ENCODE assay signal across 9 mouse cellular contexts in genomic region chr11:80478694-80479412, GRCm38 (mm10). TPM values are rescaled to one million over a fixed set of nuclear protein-coding genes. Genes with fewer than 3 reads are reported as not detected.
DNase-seq lines count a peak whose midpoint lies in the region; ATAC-seq lines count a peak whose summit lies in the region.
"Had no signal": no experiment of that assay in that cellular context is flagged by ENCODE, and none has a peak within 500 bp of the region (broad histone marks: within the 10 kb centered on the region; RNA-seq: fewer than 3 reads in every experiment).

No protein-coding gene starts in this region.

- peaks cover 4% of the 10 kb centered on the region; the same call in 1 of the 2 replicates for H3K27me3 ChIP-seq in lung, embryonic 16.5 days (ENCODE audit: control insufficient read depth, insufficient read depth, low read depth, low read length)
- H3K27me3 ChIP-seq in forebrain, embryonic 10.5 days (ENCODE audit: poor library complexity, severe bottlenecking) = peaks cover 78% of the 10 kb centered on the region
- peaks cover 21% of the 10 kb centered on the region; the same call in 1 of the 2 replicates for H3K27me3 ChIP-seq in limb, embryonic 10.5 days (ENCODE audit: low read depth, poor library complexity, severe bottlenecking)
- H3K27me3 ChIP-seq in neural tube, embryonic 13.5 days = peaks cover 13% of the 10 kb centered on the region

- H3K4me3 ChIP-seq in lung, embryonic 16.5 days (ENCODE audit: low read length) = no peak overlapping the region
- peak overlapping the region; percentile 73 for H3K4me3 ChIP-seq in forebrain, embryonic 10.5 days
- peak overlapping the region; percentile 20; the same call in 1 of the 2 replicates for H3K4me3 ChIP-seq in limb, embryonic 10.5 days
- peak overlapping the region; percentile 84 for H3K4me3 ChIP-seq in neural tube, embryonic 13.5 days

- WGBS in lung, embryonic 16.5 days = 80% methylated on average over 14 of the region's 14 CpGs
- WGBS in forebrain, embryonic 10.5 days = 52% methylated on average over 14 of the region's 14 CpGs
- WGBS in limb, embryonic 10.5 days = 77% methylated on average over 14 of the region's 14 CpGs
- WGBS in neural tube, embryonic 13.5 days = 29% methylated on average over 14 of the region's 14 CpGs

- H3K9ac ChIP-seq in lung, embryonic 16.5 days (ENCODE audit: low read length) = no peak overlapping the region
- peak overlapping the region; percentile 98 for H3K9ac ChIP-seq in neural tube, embryonic 13.5 days

- DNase-seq in lung, adult 18-20 months = no peak
- DNase-seq in forebrain, embryonic 10.5 days (ENCODE audit: extremely low spot score, low spot score) = no peak
- no peak for DNase-seq in limb, embryonic 10.5 days (ENCODE audit: low spot score)
- DNase-seq in testis, postnatal 14 days (ENCODE audit: low spot score) = no peak
- no peak for DNase-seq in thymus, postnatal 36 days
- DNase-seq in embryo, embryonic 9.5 days (ENCODE audit: extremely low spot score) = no peak

- no peak overlapping the region for H3K27ac ChIP-seq in lung, embryonic 16.5 days (ENCODE audit: low read length)
- H3K27ac ChIP-seq in forebrain, embryonic 10.5 days = peak overlapping the region; percentile 27; the same call in 1 of the 2 replicates
- H3K27ac ChIP-seq in limb, embryonic 10.5 days = no peak overlapping the region
- peak overlapping the region; percentile 99 for H3K27ac ChIP-seq in neural tube, embryonic 13.5 days (replicated peaks)

- H3K36me3 ChIP-seq in lung, embryonic 16.5 days (ENCODE audit: control insufficient read depth, insufficient read depth, low read length) = no peaks in the 10 kb centered on the region
- peaks cover 20% of the 10 kb centered on the region for H3K36me3 ChIP-seq in forebrain, embryonic 10.5 days (replicated peaks)
- H3K36me3 ChIP-seq in limb, embryonic 10.5 days = peaks cover 26% of the 10 kb centered on the region
- H3K36me3 ChIP-seq in neural tube, embryonic 13.5 days = peaks cover 39% of the 10 kb centered on the region; the same call in 1 of the 2 replicates

- peak overlapping the region; percentile 8; the same call in 1 of the 2 replicates for H3K4me2 ChIP-seq in lung, embryonic 16.5 days (ENCODE audit: low read depth, low read length)
- H3K4me2 ChIP-seq in neural tube, embryonic 13.5 days = peak overlapping the region; percentile 78

- H3K9me3 ChIP-seq in lung, embryonic 16.5 days (ENCODE audit: control insufficient read depth, low read length) = no peaks in the 10 kb centered on the region
- H3K9me3 ChIP-seq in forebrain, embryonic 10.5 days = no peaks in the 10 kb centered on the region
- no peaks in the 10 kb centered on the region for H3K9me3 ChIP-seq in limb, embryonic 10.5 days (replicated peaks)
- no peaks in the 10 kb centered on the region for H3K9me3 ChIP-seq in neural tube, embryonic 13.5 days
- H3K9me3 ChIP-seq: G1E had no signal

- ATAC-seq in lung, embryonic 16.5 days (ENCODE audit: low read depth) = no peak
- ATAC-seq in neural tube, embryonic 13.5 days (ENCODE audit: low read depth) = no peak

- H3K4me1 ChIP-seq in lung, embryonic 16.5 days (replicated peaks; ENCODE audit: control insufficient read depth, insufficient read depth, low read length) = peaks cover 23% of the 10 kb centered on the region
- peaks cover 67% of the 10 kb centered on the region for H3K4me1 ChIP-seq in forebrain, embryonic 10.5 days
- H3K4me1 ChIP-seq in limb, embryonic 10.5 days = peaks cover 50% of the 10 kb centered on the region
- peaks cover 68% of the 10 kb centered on the region for H3K4me1 ChIP-seq in neural tube, embryonic 13.5 days (replicated peaks)

RNA-seq across cellular contexts. Expression of gene Cdk5r1, which starts 2.0 kb away (rescaled TPM):
- polyA plus RNA-seq in lung, embryonic 16.5 days (2015; fragmentation: Nextera tagmentation; extraction: Ambion mirVana) = 0.67 and 0.79 TPM in 2 replicates
- polyA plus RNA-seq in forebrain, embryonic 10.5 days (2016; fragmentation: Nextera tagmentation; extraction: Ambion mirVana) = 3.1 and 4.7 TPM in 2 replicates
- 1.4 and 1.6 TPM in 2 replicates for polyA plus RNA-seq in limb, embryonic 10.5 days (2016; fragmentation: Nextera tagmentation; extraction: Ambion mirVana)
- polyA plus RNA-seq in neural tube, embryonic 13.5 days (2015; fragmentation: Nextera tagmentation; extraction: Ambion mirVana) = 87.8 and 95.6 TPM in 2 replicates

RNA-seq across cellular contexts. Expression of gene Psmd11, which starts 50.4 kb away (rescaled TPM):
- 277 and 300 TPM in 2 replicates for polyA plus RNA-seq in lung, embryonic 16.5 days (2015; fragmentation: Nextera tagmentation; extraction: Ambion mirVana)
- polyA plus RNA-seq in forebrain, embryonic 10.5 days (2016; fragmentation: Nextera tagmentation; extraction: Ambion mirVana) = 414 and 424 TPM in 2 replicates
- 362 and 370 TPM in 2 replicates for polyA plus RNA-seq in limb, embryonic 10.5 days (2016; fragmentation: Nextera tagmentation; extraction: Ambion mirVana)
- 293 and 304 TPM in 2 replicates for polyA plus RNA-seq in neural tube, embryonic 13.5 days (2015; fragmentation: Nextera tagmentation; extraction: Ambion mirVana)

Comparison
In these comparisons a context has a peak if more than half of its experiments do, and no peak if none do; other contexts are left out.
1. H3K27ac ChIP-seq: peak in forebrain, embryonic 10.5 days (single experiment) and neural tube, embryonic 13.5 days (single experiment); none in lung, embryonic 16.5 days (single experiment) and limb, embryonic 10.5 days (single experiment).
2. RNA of gene Cdk5r1, which starts 2.0 kb away (polyA plus RNA-seq): 87.8 to 95.6 TPM in neural tube, embryonic 13.5 days; 3.1 to 4.7 TPM in forebrain, embryonic 10.5 days, 1.4 to 1.6 TPM in limb, embryonic 10.5 days and 0.67 to 0.79 TPM in lung, embryonic 16.5 days; every median in the first group is over 10 times any median in the second.